Mouse (Mus musculus) liver, embryonic 12.5 days (tissue): ENCODE data around the gene Slc26a10. TPM values are rescaled to one million over a fixed set of nuclear protein-coding genes. Genes with fewer than 3 reads are reported as not detected.

Experiments
- ATAC-seq: fragments of 200-750 bp; cut with Nextera tagmentation; 2 replicates; pipeline ENCODE4 v1.8.0; 2017; ENCODE audit warnings: moderate number of reproducible peaks, mild to moderate bottlenecking, moderate library complexity
- H3K27ac ChIP-seq: fragments of 300-500 bp; sonication (generic); 2 replicates; pipeline ENCODE4 v1.5.1; 2016; ENCODE audit warnings: mild to moderate bottlenecking
- H3K27me3 ChIP-seq: fragments of 300-500 bp; sonication (generic); replicated peaks from 2 replicates; pipeline ENCODE4 v1.6.1; 2016; ENCODE audit warnings: mild to moderate bottlenecking, moderate library complexity
- H3K36me3 ChIP-seq: fragments of 300-500 bp; sonication (generic); 2 replicates; pipeline ENCODE4 v1.6.1; 2016; ENCODE audit warnings: mild to moderate bottlenecking, moderate library complexity
- H3K4me1 ChIP-seq: fragments of 300-500 bp; sonication (generic); 2 replicates; pipeline ENCODE4 v1.6.1; 2016
- H3K4me2 ChIP-seq: fragments of 300-500 bp; sonication (generic); 2 replicates; pipeline ENCODE4 v1.6.1; 2016; ENCODE audit warnings: mild to moderate bottlenecking, moderate library complexity
- H3K4me3 ChIP-seq: fragments of 300-500 bp; sonication (generic); 2 replicates; pipeline ENCODE4 v1.5.1; 2016; ENCODE audit warnings: mild to moderate bottlenecking, moderate library complexity
- H3K9ac ChIP-seq: fragments of 300-500 bp; sonication (generic); 2 replicates; pipeline ENCODE4 v1.6.1; 2016; ENCODE audit warnings: mild to moderate bottlenecking, moderate library complexity
- H3K9me3 ChIP-seq: fragments of 300-500 bp; sonication (generic); replicated peaks from 2 replicates; pipeline ENCODE4 v1.6.1; 2016; ENCODE audit warnings: mild to moderate bottlenecking, moderate library complexity
- WGBS: fragments of 180-500 bp; shearing (Covaris S2); methylation state at CpG from one replicate; pipeline ENCODE4 v1.1.7; 2016; ENCODE audit not compliant: insufficient replicate concordance; 5-methylcytosine and 5-hydroxymethylcytosine counted together
- polyA plus RNA-seq: library from polyadenylated mRNA; unstranded; fragments of >200 nt; fragmentation: Nextera tagmentation; extraction: Ambion mirVana; gene quantifications from 2 replicates; pipeline ENCODE4 v1.2.1, GENCODE M21; 2016

The Slc26a10 gene
- polyA plus RNA-seq, 1 experiment from 2014 or later: 3.0 TPM

DNA sequence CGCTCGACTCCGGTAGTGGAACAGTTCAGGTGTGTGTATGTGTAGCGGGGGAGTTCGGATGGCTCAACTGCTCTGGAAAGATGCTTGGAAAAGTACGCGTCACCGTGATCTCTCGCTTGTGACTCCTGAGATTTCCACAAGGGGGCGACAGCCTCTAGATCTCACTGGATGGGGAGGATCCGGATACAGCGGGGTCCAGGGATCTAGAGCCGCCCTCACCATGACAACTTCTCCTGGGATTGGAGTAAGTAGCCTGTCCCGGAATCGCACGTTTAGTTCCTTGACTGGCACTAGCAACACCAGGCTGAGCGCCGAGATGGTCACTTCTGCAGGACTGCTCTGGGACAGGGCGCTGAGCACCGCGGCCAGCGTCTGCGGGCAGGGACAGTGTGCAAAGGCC lies 2.7 kb downstream of the Slc26a10 start:
- no peak overlapping the region for H3K27ac ChIP-seq
- no peaks in the 10 kb centered on the region for H3K9me3 ChIP-seq
- H3K4me3 ChIP-seq: peak overlapping the region; percentile 47
- ATAC-seq: peak; percentile 46
- WGBS: under 1% methylated on average over 23 of the region's 23 CpGs
- H3K36me3 ChIP-seq: 0 out of 2 replicates have a peak, but pooled peaks cover 2% of the 10 kb centered on the region
- H3K4me1 ChIP-seq: peaks cover 45% of the 10 kb centered on the region
- H3K27me3 ChIP-seq: peaks cover 85% of the 10 kb centered on the region
- peak overlapping the region; percentile 45 for H3K9ac ChIP-seq
- H3K4me2 ChIP-seq: peak overlapping the region; percentile 72

DNA sequence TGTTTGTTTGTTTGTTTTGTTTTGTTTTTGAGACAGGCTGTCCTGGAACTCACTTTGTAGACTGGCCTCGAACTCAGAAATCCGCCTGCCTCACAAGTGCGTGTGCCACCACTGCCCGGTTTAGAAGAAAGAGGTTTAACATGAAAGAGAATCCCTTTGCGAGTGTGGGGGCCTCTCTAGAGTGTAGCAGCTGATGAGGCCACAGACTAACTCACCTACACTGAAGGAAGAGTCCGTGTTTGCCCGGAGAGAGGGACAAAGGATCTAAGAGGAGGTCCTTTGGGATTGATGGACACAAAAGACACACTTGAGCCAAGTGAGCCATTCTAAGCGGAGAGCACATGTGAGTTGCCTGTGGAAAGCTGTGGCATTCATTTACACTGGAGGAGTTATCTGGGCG lies 3.2 kb downstream of the Slc26a10 start:
- Histone ChIP-seq H3K27ac (no peak overlapping the region), H3K9ac (no peak overlapping the region; the same call in 1 of the 2 replicates), H3K9me3 (no peaks in the 10 kb centered on the region), H3K4me3 (peak overlapping the region; percentile 47), H3K4me1 (peaks cover 45% of the 10 kb centered on the region), H3K4me2 (peak overlapping the region; percentile 72), H3K27me3 (peaks cover 80% of the 10 kb centered on the region), H3K36me3 (no peaks in the 10 kb centered on the region)
- ATAC-seq: no peak
- 25% methylated on average over 9 of the region's 9 CpGs for WGBS

DNA sequence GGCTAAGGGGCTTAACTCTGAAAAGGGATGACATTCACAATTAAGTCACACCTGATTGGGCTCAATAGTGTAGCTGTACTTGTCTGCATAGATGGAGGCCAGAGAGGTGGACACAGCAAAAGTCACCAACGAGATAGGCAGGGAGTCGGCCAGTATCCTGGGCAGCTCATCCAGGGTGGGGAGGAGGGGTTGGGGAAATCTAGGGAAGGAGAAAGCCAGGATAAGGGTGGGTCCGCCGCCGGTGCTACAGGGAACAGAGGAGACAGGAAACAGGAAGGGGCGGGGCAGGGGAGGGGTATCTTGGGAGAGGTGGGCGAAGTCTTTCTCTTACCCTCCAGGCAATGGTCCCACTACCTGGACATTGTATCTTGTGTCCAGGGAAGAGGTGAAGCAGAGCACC lies 3.7 kb downstream of the Slc26a10 start:
- no peaks in the 10 kb centered on the region for H3K9me3 ChIP-seq
- H3K4me2 ChIP-seq: peak overlapping the region; percentile 72
- H3K4me3 ChIP-seq: peak overlapping the region; percentile 47; the same call in 1 of the 2 replicates
- no peak overlapping the region for H3K27ac ChIP-seq
- WGBS: 9% methylated on average over 7 of the region's 7 CpGs
- peaks cover 79% of the 10 kb centered on the region for H3K27me3 ChIP-seq
- no peak for ATAC-seq
- peaks cover 45% of the 10 kb centered on the region for H3K4me1 ChIP-seq
- no peaks in the 10 kb centered on the region; the same call in 1 of the 2 replicates for H3K36me3 ChIP-seq
- no peak overlapping the region; the same call in 1 of the 2 replicates for H3K9ac ChIP-seq

DNA sequence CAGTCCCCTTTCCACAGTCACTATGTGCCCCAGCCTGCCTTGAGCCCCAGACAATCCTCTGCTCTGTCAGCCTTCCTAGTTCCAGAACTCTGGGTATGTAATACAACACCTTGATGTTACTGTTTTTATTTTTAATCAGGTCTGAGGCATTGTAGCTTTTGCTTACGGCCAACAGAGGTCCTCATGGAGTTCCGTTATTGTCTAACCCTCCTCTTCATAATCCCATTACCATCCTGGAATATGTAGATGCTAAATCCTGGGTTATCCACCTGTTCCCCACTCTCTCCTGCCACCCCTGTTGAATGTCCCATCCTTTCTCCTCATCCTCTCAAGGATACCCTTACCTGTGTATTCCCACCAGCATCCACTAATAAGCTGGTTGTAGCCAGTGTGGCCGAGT lies 4.2 kb downstream of the Slc26a10 start:
- H3K4me2 ChIP-seq: peak overlapping the region; percentile 72; the same call in 1 of the 2 replicates
- peaks cover 79% of the 10 kb centered on the region for H3K27me3 ChIP-seq
- H3K9me3 ChIP-seq: no peaks in the 10 kb centered on the region
- no peak overlapping the region for H3K27ac ChIP-seq
- no peak overlapping the region for H3K9ac ChIP-seq
- peaks cover 46% of the 10 kb centered on the region for H3K4me1 ChIP-seq
- no peak for ATAC-seq
- H3K36me3 ChIP-seq: no peaks in the 10 kb centered on the region; the same call in 1 of the 2 replicates
- WGBS: 35% methylated on average over 3 of the region's 3 CpGs
- no peak overlapping the region for H3K4me3 ChIP-seq

DNA sequence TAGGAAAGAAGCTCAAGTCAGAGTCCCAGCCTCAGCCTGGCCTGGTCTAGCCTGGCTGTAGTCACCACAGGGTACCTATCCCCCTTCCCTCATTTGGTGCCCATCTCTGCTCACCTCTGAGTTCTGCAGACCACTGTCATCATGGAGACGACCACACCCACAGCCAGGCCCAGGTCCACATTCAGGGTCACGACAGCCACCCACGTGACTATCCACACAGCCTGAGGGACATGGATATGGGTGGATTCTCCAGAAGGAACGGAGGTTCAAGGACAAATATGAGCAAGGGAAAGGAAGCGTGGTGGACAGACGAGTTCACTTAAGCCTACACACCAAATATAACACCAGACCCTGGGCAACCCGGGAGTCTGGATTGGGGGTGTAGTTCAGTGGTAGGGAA lies 6.3 kb downstream of the Slc26a10 start:
- H3K36me3 ChIP-seq: no peaks in the 10 kb centered on the region; the same call in 1 of the 2 replicates
- no peak overlapping the region for H3K4me2 ChIP-seq
- 71% methylated on average over 7 of the region's 7 CpGs for WGBS
- no peak for ATAC-seq
- no peak overlapping the region for H3K4me3 ChIP-seq
- H3K4me1 ChIP-seq: peaks cover 47% of the 10 kb centered on the region
- peaks cover 77% of the 10 kb centered on the region for H3K27me3 ChIP-seq
- H3K9me3 ChIP-seq: no peaks in the 10 kb centered on the region
- no peak overlapping the region for H3K9ac ChIP-seq
- H3K27ac ChIP-seq: no peak overlapping the region

DNA sequence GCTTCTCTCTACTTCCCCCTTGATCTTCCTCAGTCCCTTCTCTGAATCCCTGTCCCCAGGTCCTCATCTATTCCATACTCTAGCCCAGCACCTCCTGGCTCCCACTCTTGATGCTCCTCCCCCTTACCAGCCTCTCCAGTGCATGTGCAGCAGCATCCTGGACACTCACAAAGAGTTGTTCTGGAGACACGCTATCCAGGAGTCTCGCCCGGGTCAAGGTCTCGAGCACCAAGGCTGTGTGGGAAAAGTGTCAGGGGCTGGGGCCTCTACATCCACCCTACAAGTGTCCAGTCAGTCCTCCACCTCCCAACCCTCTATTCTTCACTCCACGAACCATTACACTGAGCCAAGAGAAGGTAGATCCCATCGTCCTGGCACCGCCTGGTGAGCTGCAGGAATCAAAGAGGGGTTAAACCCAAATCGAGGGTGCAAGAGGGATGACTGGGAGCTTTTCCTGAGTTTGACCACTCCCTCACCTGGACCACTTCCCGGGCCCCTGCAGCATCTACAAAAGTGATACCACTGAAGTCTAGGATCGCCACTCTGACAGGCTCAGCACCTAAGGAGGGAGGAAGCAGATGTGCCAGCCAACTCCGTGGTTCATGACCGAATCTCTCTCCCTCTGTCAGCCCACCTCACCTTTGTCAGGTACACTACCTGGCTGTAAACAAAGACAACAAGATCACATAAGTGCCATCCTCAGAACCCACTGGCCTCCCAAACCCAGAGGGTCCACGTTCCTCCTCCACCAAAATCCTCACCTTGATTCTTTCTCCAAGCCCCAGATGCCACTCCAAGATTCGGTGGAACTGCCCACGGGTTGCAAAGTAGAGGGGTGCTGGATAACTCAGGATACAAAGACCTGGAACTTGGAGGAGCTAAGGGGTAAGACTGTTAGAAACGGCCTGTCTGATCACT lies 7.0 kb downstream of the Slc26a10 start:
- no peak for ATAC-seq
- Histone ChIP-seq H3K27me3 (peaks cover 77% of the 10 kb centered on the region), H3K4me2 (no peak overlapping the region), H3K9ac (no peak overlapping the region), H3K4me1 (peaks cover 42% of the 10 kb centered on the region), H3K27ac (no peak overlapping the region), H3K9me3 (no peaks in the 10 kb centered on the region), H3K4me3 (no peak overlapping the region), H3K36me3 (no peaks in the 10 kb centered on the region; the same call in 1 of the 2 replicates)
- WGBS: 67% methylated on average over 16 of the region's 16 CpGs

DNA sequence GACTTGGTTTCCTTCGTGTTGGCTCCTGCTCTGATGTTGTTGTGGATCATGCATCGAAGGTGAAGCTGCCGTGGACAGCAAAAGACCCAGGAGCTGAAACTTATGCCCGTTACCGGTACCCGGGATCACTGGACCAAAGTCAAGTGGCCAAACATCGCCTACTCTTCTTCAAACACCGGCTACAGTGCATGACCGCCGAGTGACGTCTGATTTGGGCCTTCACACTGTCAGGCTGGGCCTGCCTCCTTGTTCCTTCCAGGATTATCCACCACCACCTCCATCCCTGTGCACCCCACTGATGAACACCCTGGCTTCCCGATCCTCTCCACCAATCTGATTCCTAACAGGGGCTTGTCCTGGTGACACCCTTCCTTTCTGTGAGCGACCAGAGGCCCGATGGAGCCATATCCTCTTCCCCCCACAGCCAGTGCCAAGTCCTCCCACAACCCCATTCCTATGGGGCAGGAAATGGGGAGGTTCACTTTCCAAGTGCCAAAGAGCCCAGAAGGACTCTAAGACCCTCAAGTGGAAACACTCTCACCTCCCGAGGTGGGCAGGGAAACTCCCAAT lies 8.7 kb downstream of the Slc26a10 start:
- Histone ChIP-seq H3K4me3 (no peak overlapping the region), H3K27me3 (peaks cover 75% of the 10 kb centered on the region), H3K9me3 (no peaks in the 10 kb centered on the region), H3K4me2 (no peak overlapping the region), H3K36me3 (no peaks in the 10 kb centered on the region; the same call in 1 of the 2 replicates), H3K9ac (no peak overlapping the region), H3K4me1 (peaks cover 38% of the 10 kb centered on the region), H3K27ac (no peak overlapping the region)
- no peak for ATAC-seq
- 81% methylated on average over 15 of the region's 15 CpGs for WGBS

DNA sequence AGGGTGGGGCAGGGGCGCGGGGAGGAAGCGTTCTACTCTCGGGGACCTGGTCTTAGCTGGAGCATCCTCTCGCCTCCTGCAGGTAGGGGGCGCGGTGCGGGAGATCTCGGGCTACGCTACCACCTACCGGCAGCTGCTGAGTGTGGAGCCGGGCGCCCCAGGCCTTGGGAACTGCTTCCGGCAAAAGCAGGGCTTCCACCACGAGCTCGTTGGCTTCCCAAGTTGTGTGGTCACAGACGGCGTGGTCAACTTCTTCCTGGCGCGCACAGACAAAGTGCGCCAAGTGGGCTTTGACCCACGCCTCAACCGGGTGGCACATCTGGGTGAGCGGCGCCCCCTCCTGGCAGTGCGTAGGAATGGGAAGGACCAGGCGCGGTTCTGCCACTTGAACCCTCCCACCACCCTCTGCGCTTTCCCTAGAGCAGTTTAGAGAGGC lies 9.6 kb downstream of the Slc26a10 start:
- Histone ChIP-seq H3K9me3 (no peaks in the 10 kb centered on the region), H3K4me3 (peak overlapping the region; percentile 54), H3K4me1 (peaks cover 43% of the 10 kb centered on the region), H3K36me3 (no peaks in the 10 kb centered on the region; the same call in 1 of the 2 replicates), H3K4me2 (peak overlapping the region; percentile 86), H3K9ac (peak overlapping the region; percentile 64), H3K27ac (peak overlapping the region; percentile 43; the same call in 1 of the 2 replicates), H3K27me3 (peaks cover 75% of the 10 kb centered on the region)
- ATAC-seq: peak; percentile 78
- WGBS: under 1% methylated on average over 29 of the region's 29 CpGs

DNA sequence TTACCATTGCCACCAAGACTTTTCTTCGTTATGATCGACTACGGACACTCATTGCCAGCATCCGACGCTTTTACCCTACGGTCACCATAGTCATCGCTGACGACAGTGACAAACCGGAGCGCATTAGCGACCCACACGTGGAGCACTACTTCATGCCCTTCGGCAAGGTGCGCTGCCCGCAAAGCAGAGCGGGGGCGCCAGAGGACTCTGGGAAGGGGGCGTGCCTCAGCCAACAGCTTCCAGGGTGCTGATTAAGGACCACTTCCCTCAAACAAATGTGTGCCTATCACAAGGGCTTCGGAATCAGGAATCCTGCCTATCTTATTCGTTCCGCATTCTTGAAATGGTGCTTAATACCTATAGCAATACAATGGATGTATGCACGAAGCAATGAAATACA lies 10.4 kb downstream of the Slc26a10 start:
- H3K27me3 ChIP-seq: peaks cover 81% of the 10 kb centered on the region
- 5% methylated on average over 22 of the region's 22 CpGs for WGBS
- ATAC-seq: no peak
- H3K27ac ChIP-seq: no peak overlapping the region
- H3K4me3 ChIP-seq: peak overlapping the region; percentile 54
- no peaks in the 10 kb centered on the region for H3K9me3 ChIP-seq
- H3K9ac ChIP-seq: no peak overlapping the region
- H3K4me2 ChIP-seq: peak overlapping the region; percentile 86
- H3K4me1 ChIP-seq: peaks cover 51% of the 10 kb centered on the region
- no peaks in the 10 kb centered on the region; the same call in 1 of the 2 replicates for H3K36me3 ChIP-seq

DNA sequence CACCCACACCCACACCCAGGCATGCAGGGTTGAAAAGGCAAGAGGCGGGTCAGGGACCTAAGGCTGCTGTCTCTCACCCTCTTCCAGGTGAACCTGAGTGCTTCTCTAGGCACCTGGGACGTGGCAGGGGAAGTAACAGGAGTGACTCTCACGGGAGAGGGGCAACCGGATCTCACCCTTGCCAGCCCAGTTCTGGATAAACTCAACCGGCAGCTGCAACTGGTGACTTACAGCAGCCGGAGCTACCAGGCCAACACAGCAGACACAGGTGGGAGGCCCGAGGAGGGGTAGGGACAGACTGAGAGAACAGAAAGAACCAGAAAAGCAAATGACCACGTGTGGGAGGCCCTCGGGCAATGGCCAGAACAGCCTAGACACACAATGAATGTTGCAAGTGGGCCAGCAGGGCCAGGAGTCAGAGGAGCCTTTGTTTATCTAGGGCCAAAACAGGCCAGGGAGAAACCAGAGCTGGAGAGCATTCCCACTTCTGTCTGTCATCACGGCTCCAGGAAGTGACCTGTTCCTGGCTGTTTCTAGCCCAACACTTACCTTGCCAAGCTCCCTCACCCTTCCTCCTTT lies 12.7 kb downstream of the Slc26a10 start:
- H3K4me3 ChIP-seq: no peak overlapping the region
- peaks cover 60% of the 10 kb centered on the region for H3K4me1 ChIP-seq

DNA sequence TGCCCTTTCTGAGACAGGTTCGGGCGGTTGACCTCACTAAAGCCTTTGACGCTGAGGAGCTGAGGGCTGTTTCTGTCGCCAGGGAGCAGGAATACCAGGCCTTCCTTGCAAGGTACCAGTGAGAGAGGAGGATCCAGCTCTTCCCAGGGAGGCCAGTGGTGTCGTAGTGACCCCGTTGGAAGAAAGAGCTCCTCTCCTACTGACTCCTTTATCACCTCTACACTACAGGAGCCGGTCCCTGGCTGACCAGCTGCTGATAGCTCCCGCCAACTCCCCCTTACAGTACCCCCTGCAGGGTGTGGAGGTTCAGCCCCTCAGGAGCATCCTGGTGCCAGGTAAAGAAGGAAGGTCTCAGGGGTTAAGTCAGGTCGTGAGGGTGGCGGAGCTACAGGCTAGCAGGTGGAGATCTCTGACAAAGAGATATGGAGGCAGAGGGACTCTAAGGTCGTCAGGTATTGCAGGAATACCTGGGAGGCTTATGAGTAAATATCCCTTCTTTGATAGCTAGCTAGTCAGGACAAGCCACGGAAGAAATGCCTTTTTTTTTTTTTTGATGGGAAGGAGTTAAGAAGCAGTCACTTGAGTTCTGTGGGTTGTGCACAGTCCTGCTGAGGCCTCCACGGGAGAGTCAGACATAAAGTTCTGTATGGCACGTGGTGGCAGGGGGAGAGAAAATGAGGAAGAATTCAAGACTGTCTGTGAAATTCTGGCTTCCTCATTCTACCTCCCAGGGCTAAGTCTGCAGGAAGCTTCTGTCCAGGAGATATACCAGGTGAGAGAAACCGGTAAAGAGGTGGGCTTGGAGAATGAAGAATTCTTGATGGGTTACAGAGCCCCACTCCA lies 13.5 kb downstream of the Slc26a10 start:
- H3K9ac ChIP-seq: no peak overlapping the region

More for the DNA sequence above, 12.7 kb downstream of the Slc26a10 start:
- WGBS: 54% methylated on average over 10 of the region's 10 CpGs
- Histone ChIP-seq H3K36me3 (no peaks in the 10 kb centered on the region; the same call in 1 of the 2 replicates), H3K4me2 (peak overlapping the region; percentile 100; the same call in 1 of the 2 replicates), H3K9ac (no peak overlapping the region), H3K27me3 (peaks cover 88% of the 10 kb centered on the region), H3K27ac (no peak overlapping the region), H3K9me3 (no peaks in the 10 kb centered on the region)
- no peak for ATAC-seq

More for the DNA sequence above, 13.5 kb downstream of the Slc26a10 start:
- H3K27me3 ChIP-seq: peaks cover 91% of the 10 kb centered on the region
- peak overlapping the region; percentile 100 for H3K4me2 ChIP-seq
- peak overlapping the region; percentile 66 for H3K4me3 ChIP-seq
- H3K9me3 ChIP-seq: no peaks in the 10 kb centered on the region
- no peaks in the 10 kb centered on the region; the same call in 1 of the 2 replicates for H3K36me3 ChIP-seq
- 16% methylated on average over 15 of the region's 15 CpGs for WGBS
- no peak for ATAC-seq
- H3K4me1 ChIP-seq: peaks cover 60% of the 10 kb centered on the region
- H3K27ac ChIP-seq: no peak overlapping the region
